Mouse (Mus musculus) midbrain, embryonic 14.5 days (tissue): ENCODE results near the gene Tox2. TPM values are rescaled to one million over a fixed set of nuclear protein-coding genes. Genes with fewer than 3 reads are reported as not detected.

Experiments used
- ATAC-seq: fragments of 200-750 bp; cut with Nextera tagmentation; 2 replicates; pipeline ENCODE4 v1.8.0; 2017; ENCODE audit warnings: moderate number of reproducible peaks, moderate library complexity; ENCODE audit not compliant: low FRiP score, low TSS enrichment
- DNase-seq: peaks from one replicate; pipeline ENCODE4 v3.0.0-alpha.2; 2015
- H3K27ac ChIP-seq: fragments of 300-500 bp; sonication (generic); replicated peaks from 2 replicates; pipeline ENCODE4 v1.5.1; 2014; ENCODE audit warnings: mild to moderate bottlenecking, low read depth, low read length, moderate library complexity
- H3K27me3 ChIP-seq: fragments of 300-500 bp; sonication (generic); 2 replicates; pipeline ENCODE4 v1.6.1; 2014; ENCODE audit warnings: low read length, control low read depth, mixed read lengths; ENCODE audit not compliant: control insufficient read depth, insufficient read depth
- H3K36me3 ChIP-seq: fragments of 300-500 bp; sonication (generic); 2 replicates; pipeline ENCODE4 v1.6.1; 2014; ENCODE audit warnings: low read length, control low read depth; ENCODE audit not compliant: control insufficient read depth, insufficient read depth
- H3K4me1 ChIP-seq: fragments of 300-500 bp; sonication (generic); 2 replicates; pipeline ENCODE4 v1.6.1; 2014; ENCODE audit warnings: mild to moderate bottlenecking, antibody characterized with exemption, low read length, control low read depth; ENCODE audit not compliant: control insufficient read depth, insufficient read depth
- H3K4me2 ChIP-seq: fragments of 300-500 bp; sonication (generic); 2 replicates; pipeline ENCODE4 v1.6.1; 2014; ENCODE audit warnings: mild to moderate bottlenecking, low read length, moderate library complexity
- H3K4me3 ChIP-seq: fragments of 300-500 bp; sonication (generic); replicated peaks from 2 replicates; pipeline ENCODE4 v1.5.1; 2014; ENCODE audit warnings: low read depth, low read length
- H3K9ac ChIP-seq: fragments of 300-500 bp; sonication (generic); replicated peaks from 2 replicates; pipeline ENCODE4 v1.6.1; 2014; ENCODE audit warnings: mild to moderate bottlenecking, low read length, moderate library complexity
- H3K9me3 ChIP-seq: fragments of 300-500 bp; sonication (generic); 2 replicates; pipeline ENCODE4 v1.6.1; 2016; ENCODE audit warnings: low read length, control low read depth, mixed read lengths; ENCODE audit not compliant: control insufficient read depth
- WGBS: fragments of 180-500 bp; shearing (Covaris S2); extraction: QIAGEN DNeasy Blood & Tissue Kit; methylation state at CpG from one replicate; pipeline ENCODE4 v1.1.7; 2014; 5-methylcytosine and 5-hydroxymethylcytosine counted together
- polyA plus RNA-seq: library from polyadenylated mRNA; unstranded; fragments of >200 nt; fragmentation: Nextera tagmentation; extraction: Ambion mirVana; gene quantifications from 2 replicates; pipeline ENCODE4 v1.2.1, GENCODE M21; 2014

Tox2 gene
- polyA plus RNA-seq, 1 experiment from 2014 or later: 46.8 TPM

GRCm38 (mm10) chr2:163213085-163213484 lies 10.2 kb downstream of the Tox2 start:
- 48% methylated on average over 3 of the region's 3 CpGs for WGBS
- Histone ChIP-seq H3K9me3 (no peaks in the 10 kb centered on the region), H3K36me3 (no peaks in the 10 kb centered on the region), H3K27ac (no peak overlapping the region), H3K9ac (no peak overlapping the region), H3K4me3 (no peak overlapping the region), H3K4me1 (0 out of 2 replicates have a peak, but pooled peaks cover 2% of the 10 kb centered on the region), H3K27me3 (no peaks in the 10 kb centered on the region), H3K4me2 (no peak overlapping the region)
- ATAC-seq (no peak), DNase-seq (no peak)

- Histone ChIP-seq H3K4me1 (peaks cover 18% of the 10 kb centered on the region), H3K9ac (no peak overlapping the region), H3K36me3 (no peaks in the 10 kb centered on the region), H3K27ac (no peak overlapping the region), H3K4me2 (no peak overlapping the region), H3K9me3 (no peaks in the 10 kb centered on the region), H3K4me3 (no peak overlapping the region), H3K27me3 (no peaks in the 10 kb centered on the region)
- 71% methylated on average over 3 of the region's 3 CpGs for WGBS
- no peak for ATAC-seq
- no peak for DNase-seq
Measured at GRCm38 (mm10) chr2:163218095-163218494, 15.2 kb downstream of the Tox2 start.

- no peak overlapping the region for H3K9ac ChIP-seq
- no peaks in the 10 kb centered on the region for H3K36me3 ChIP-seq
- H3K9me3 ChIP-seq: no peaks in the 10 kb centered on the region
- DNase-seq: peak; percentile 53
- H3K4me2 ChIP-seq: no peak overlapping the region
- no peaks in the 10 kb centered on the region for H3K27me3 ChIP-seq
- WGBS: 36% methylated on average over 7 of the region's 7 CpGs
- peaks cover 18% of the 10 kb centered on the region for H3K4me1 ChIP-seq
- no peak for ATAC-seq
- H3K27ac ChIP-seq: no peak overlapping the region
- no peak overlapping the region for H3K4me3 ChIP-seq
Measured at GRCm38 (mm10) chr2:163218571-163218970, 15.6 kb downstream of the Tox2 start.

- Histone ChIP-seq H3K27ac (peak overlapping the region; percentile 3; the same call in 1 of the 2 replicates), H3K9me3 (no peaks in the 10 kb centered on the region), H3K9ac (no peak overlapping the region), H3K36me3 (no peaks in the 10 kb centered on the region), H3K4me1 (peaks cover 18% of the 10 kb centered on the region), H3K4me2 (no peak overlapping the region), H3K4me3 (no peak overlapping the region), H3K27me3 (no peaks in the 10 kb centered on the region)
- ATAC-seq (no peak), DNase-seq (peak; percentile 63)
- 36% methylated on average over 5 of the region's 5 CpGs for WGBS
Measured at GRCm38 (mm10) chr2:163219447-163219846, 16.5 kb downstream of the Tox2 start.

DNA sequence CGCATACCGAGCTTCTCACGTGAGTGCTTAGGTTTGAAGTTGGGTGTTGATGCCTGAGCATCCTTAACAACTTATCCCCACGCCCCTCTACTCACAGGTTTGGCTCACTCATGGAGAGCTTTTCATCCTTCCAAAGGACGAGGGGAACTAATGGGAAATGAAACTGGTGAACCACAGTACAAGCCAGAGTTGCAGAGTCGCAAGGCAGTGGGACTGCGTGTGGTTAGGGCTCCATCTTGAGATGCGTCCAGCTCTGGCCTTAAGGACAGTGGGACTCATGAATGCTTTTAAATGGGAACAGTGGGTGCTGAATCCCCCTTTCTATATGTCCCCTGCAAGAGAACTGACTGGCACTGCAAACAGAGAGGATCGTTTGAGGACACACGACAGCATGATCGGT lies 17.8 kb downstream of the Tox2 start:
- no peak overlapping the region for H3K9ac ChIP-seq
- ATAC-seq (no peak), DNase-seq (no peak)
- H3K36me3 ChIP-seq: no peaks in the 10 kb centered on the region
- H3K9me3 ChIP-seq: no peaks in the 10 kb centered on the region
- WGBS: 94% methylated on average over 11 of the region's 11 CpGs
- no peak overlapping the region for H3K27ac ChIP-seq
- no peaks in the 10 kb centered on the region for H3K27me3 ChIP-seq
- no peak overlapping the region for H3K4me3 ChIP-seq
- H3K4me1 ChIP-seq: peaks cover 26% of the 10 kb centered on the region
- no peak overlapping the region for H3K4me2 ChIP-seq

DNA sequence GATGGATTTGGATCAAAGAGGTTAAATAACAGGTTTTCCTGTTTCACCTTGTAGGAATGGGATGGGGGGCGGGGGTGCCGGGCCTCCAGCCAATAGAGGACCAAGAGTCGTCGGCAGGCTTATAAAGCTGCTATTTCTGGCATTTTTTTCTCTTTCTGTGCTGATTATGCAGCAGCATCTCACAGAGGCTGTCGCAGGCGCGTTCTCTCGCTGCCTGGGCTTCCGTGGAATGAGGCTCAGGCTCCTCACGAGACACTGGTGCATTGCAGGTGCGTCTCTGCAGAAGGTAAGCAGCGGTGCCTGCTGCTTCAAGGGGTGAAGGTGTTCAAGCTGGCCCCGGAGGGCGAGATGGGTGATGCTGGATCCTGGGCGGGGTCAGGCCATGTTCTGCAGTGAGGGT lies 22.4 kb downstream of the Tox2 start:
- DNase-seq (peak; percentile 71), ATAC-seq (no peak)
- Histone ChIP-seq H3K27ac (peak overlapping the region; percentile 81), H3K4me2 (peak overlapping the region; percentile 29), H3K4me1 (peaks cover 23% of the 10 kb centered on the region), H3K27me3 (no peaks in the 10 kb centered on the region), H3K36me3 (no peaks in the 10 kb centered on the region), H3K9ac (peak overlapping the region; percentile 40), H3K9me3 (no peaks in the 10 kb centered on the region), H3K4me3 (no peak overlapping the region)
- WGBS: 62% methylated on average over 15 of the region's 15 CpGs

- no peak overlapping the region for H3K9ac ChIP-seq
- no peaks in the 10 kb centered on the region for H3K36me3 ChIP-seq
- DNase-seq (no peak), ATAC-seq (no peak)
- 87% methylated on average over 9 of the region's 9 CpGs for WGBS
- H3K4me3 ChIP-seq: no peak overlapping the region
- H3K27ac ChIP-seq: no peak overlapping the region
- no peaks in the 10 kb centered on the region for H3K9me3 ChIP-seq
- H3K27me3 ChIP-seq: no peaks in the 10 kb centered on the region
- peaks cover 27% of the 10 kb centered on the region for H3K4me1 ChIP-seq
- H3K4me2 ChIP-seq: no peak overlapping the region
Measured at GRCm38 (mm10) chr2:163229050-163229449, 26.1 kb downstream of the Tox2 start.

GRCm38 (mm10) chr2:163231781-163232534 lies 29.0 kb downstream of the Tox2 start:
- 83% methylated on average over 13 of the region's 13 CpGs for WGBS
- ATAC-seq: no peak
- H3K4me3 ChIP-seq: no peak overlapping the region
- H3K4me1 ChIP-seq: peaks cover 15% of the 10 kb centered on the region; the same call in 1 of the 2 replicates
- H3K27ac ChIP-seq: no peak overlapping the region
- H3K4me2 ChIP-seq: no peak overlapping the region
- no peaks in the 10 kb centered on the region for H3K9me3 ChIP-seq
- H3K27me3 ChIP-seq: no peaks in the 10 kb centered on the region
- DNase-seq: peak; percentile 46
- no peak overlapping the region for H3K9ac ChIP-seq
- H3K36me3 ChIP-seq: no peaks in the 10 kb centered on the region

DNA sequence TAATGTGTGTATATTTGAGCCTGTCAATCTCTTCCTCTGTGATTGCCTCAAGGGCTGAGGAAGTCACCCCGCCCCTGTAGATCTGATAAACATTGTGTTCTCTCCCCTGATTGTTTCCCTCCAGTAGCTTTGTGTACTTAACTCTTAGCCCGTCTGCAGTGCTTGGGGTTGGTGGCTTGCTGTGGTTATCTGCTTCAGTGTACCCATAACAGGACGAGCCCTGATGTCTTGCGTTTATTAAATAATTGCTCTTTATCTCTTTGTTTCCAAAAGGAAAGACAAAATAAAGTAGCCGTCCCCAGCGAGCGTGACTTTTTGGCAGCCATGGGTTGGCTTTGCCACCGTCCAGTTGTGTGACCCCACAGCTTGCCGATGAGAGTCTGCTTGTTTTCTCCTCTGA lies 30.7 kb downstream of the Tox2 start:
- WGBS: 85% methylated on average over 9 of the region's 9 CpGs
- no peak for DNase-seq
- Histone ChIP-seq H3K4me2 (no peak overlapping the region), H3K4me1 (peaks cover 20% of the 10 kb centered on the region), H3K9ac (no peak overlapping the region), H3K36me3 (no peaks in the 10 kb centered on the region), H3K4me3 (no peak overlapping the region), H3K9me3 (no peaks in the 10 kb centered on the region), H3K27ac (peak overlapping the region; percentile 62; the same call in 1 of the 2 replicates), H3K27me3 (no peaks in the 10 kb centered on the region)
- ATAC-seq: no peak
